Mouse (Mus musculus) midbrain, embryonic 13.5 days (tissue): ENCODE data around the gene Ankrd22. TPM values are rescaled to one million over a fixed set of nuclear protein-coding genes. Genes with fewer than 3 reads are reported as not detected.

Experiments
- ATAC-seq: fragments of 200-750 bp; cut with Nextera tagmentation; 2 replicates; pipeline ENCODE4 v1.8.0; 2017; ENCODE audit warnings: mild to moderate bottlenecking, moderate TSS enrichment, moderate library complexity
- H3K27ac ChIP-seq: fragments of 300-500 bp; sonication (generic); 2 replicates; pipeline ENCODE4 v1.5.1; 2015; ENCODE audit warnings: inconsistent platforms, mild to moderate bottlenecking, moderate library complexity
- H3K27me3 ChIP-seq: fragments of 300-500 bp; sonication (generic); 2 replicates; pipeline ENCODE4 v1.6.1; 2015; ENCODE audit warnings: mild to moderate bottlenecking, inconsistent platforms
- H3K36me3 ChIP-seq: fragments of 300-500 bp; sonication (generic); 2 replicates; pipeline ENCODE4 v1.6.1; 2015; ENCODE audit warnings: mild to moderate bottlenecking, inconsistent platforms
- H3K4me1 ChIP-seq: fragments of 300-500 bp; sonication (generic); replicated peaks from 2 replicates; pipeline ENCODE4 v1.6.1; 2015; ENCODE audit warnings: inconsistent platforms
- H3K4me2 ChIP-seq: fragments of 300-500 bp; sonication (generic); replicated peaks from 2 replicates; pipeline ENCODE4 v1.6.1; 2015; ENCODE audit warnings: moderate library complexity, mild to moderate bottlenecking, inconsistent platforms
- H3K4me3 ChIP-seq: fragments of 300-500 bp; sonication (generic); replicated peaks from 2 replicates; pipeline ENCODE4 v1.5.1; 2015; ENCODE audit warnings: mild to moderate bottlenecking, inconsistent platforms
- H3K9ac ChIP-seq: fragments of 300-500 bp; sonication (generic); replicated peaks from 2 replicates; pipeline ENCODE4 v1.6.1; 2015; ENCODE audit warnings: mild to moderate bottlenecking, inconsistent platforms
- H3K9me3 ChIP-seq: fragments of 300-500 bp; sonication (generic); 2 replicates; pipeline ENCODE4 v1.6.1; 2016; ENCODE audit warnings: mild to moderate bottlenecking, inconsistent platforms
- WGBS: fragments of 180-500 bp; shearing (Covaris S2); methylation state at CpG from one replicate; pipeline ENCODE4 v1.1.7; 2015; 5-methylcytosine and 5-hydroxymethylcytosine counted together
- polyA plus RNA-seq: library from polyadenylated mRNA; unstranded; fragments of >200 nt; fragmentation: Nextera tagmentation; extraction: Ambion mirVana; gene quantifications from 2 replicates; pipeline ENCODE4 v1.2.1, GENCODE M21; 2015

Ankrd22 gene
- polyA plus RNA-seq, 1 experiment from 2014 or later: not detected

GRCm38 (mm10) chr19:34120107-34120731, 45.6 kb downstream of the Ankrd22 start:
- Histone ChIP-seq H3K4me1 (no peaks in the 10 kb centered on the region), H3K27ac (no peak overlapping the region), H3K36me3 (no peaks in the 10 kb centered on the region), H3K9ac (no peak overlapping the region), H3K9me3 (no peaks in the 10 kb centered on the region), H3K27me3 (no peaks in the 10 kb centered on the region), H3K4me2 (no peak overlapping the region), H3K4me3 (no peak overlapping the region)
- ATAC-seq: no peak
- 68% methylated on average over 3 of the region's 3 CpGs for whole genome bisulfite sequencing

GRCm38 (mm10) chr19:34119653-34120052, 46.2 kb downstream of the Ankrd22 start:
- Histone ChIP-seq H3K4me2 (no peak overlapping the region), H3K4me3 (no peak overlapping the region), H3K4me1 (no peaks in the 10 kb centered on the region), H3K9ac (no peak overlapping the region), H3K36me3 (no peaks in the 10 kb centered on the region), H3K27ac (no peak overlapping the region), H3K27me3 (no peaks in the 10 kb centered on the region), H3K9me3 (no peaks in the 10 kb centered on the region)
- ATAC-seq: no peak
- 84% methylated on average over 4 of the region's 4 CpGs for WGBS

GRCm38 (mm10) chr19:34119102-34119501, 46.8 kb downstream of the Ankrd22 start:
- ATAC-seq: no peak
- no peaks in the 10 kb centered on the region for H3K27me3 ChIP-seq
- no peaks in the 10 kb centered on the region for H3K9me3 ChIP-seq
- H3K36me3 ChIP-seq: no peaks in the 10 kb centered on the region
- no peak overlapping the region for H3K4me3 ChIP-seq
- H3K4me2 ChIP-seq: no peak overlapping the region
- no peaks in the 10 kb centered on the region for H3K4me1 ChIP-seq
- WGBS: 90% methylated on average over 1 of the region's 1 CpGs
- no peak overlapping the region for H3K27ac ChIP-seq
- no peak overlapping the region for H3K9ac ChIP-seq

- H3K4me3 ChIP-seq: no peak overlapping the region
- 87% methylated on average over 3 of the region's 3 CpGs for WGBS
- H3K36me3 ChIP-seq: no peaks in the 10 kb centered on the region
- H3K4me2 ChIP-seq: no peak overlapping the region
- H3K4me1 ChIP-seq: no peaks in the 10 kb centered on the region
- no peak for ATAC-seq
- no peaks in the 10 kb centered on the region for H3K9me3 ChIP-seq
- H3K27ac ChIP-seq: no peak overlapping the region
- no peak overlapping the region for H3K9ac ChIP-seq
- H3K27me3 ChIP-seq: no peaks in the 10 kb centered on the region
Measured at GRCm38 (mm10) chr19:34104841-34105240, 61.0 kb downstream of the Ankrd22 start.

GRCm38 (mm10) chr19:34101888-34102287, 64.0 kb downstream of the Ankrd22 start:
- Histone ChIP-seq H3K36me3 (no peaks in the 10 kb centered on the region), H3K4me1 (no peaks in the 10 kb centered on the region), H3K9me3 (no peaks in the 10 kb centered on the region), H3K4me2 (no peak overlapping the region), H3K4me3 (no peak overlapping the region), H3K27me3 (no peaks in the 10 kb centered on the region), H3K27ac (no peak overlapping the region), H3K9ac (no peak overlapping the region)
- no peak for ATAC-seq
- WGBS: 93% methylated on average over 7 of the region's 7 CpGs

GRCm38 (mm10) chr19:34100633-34101032, 65.2 kb downstream of the Ankrd22 start, which contains the start of gene Lipm:
Lipm (plus strand) TSS chr19:34100933.
- 89% methylated on average over 4 of the region's 4 CpGs for WGBS
- no peak for ATAC-seq
- no peak within 1 kb of the TSS for H3K4me2 ChIP-seq
- no peak within 1 kb of the TSS for H3K27ac ChIP-seq
- no peak within 1 kb of the TSS for H3K4me3 ChIP-seq
- no peaks in the 10 kb centered on the region for H3K9me3 ChIP-seq
- H3K27me3 ChIP-seq: no peaks in the 10 kb centered on the region
- H3K9ac ChIP-seq: no peak within 1 kb of the TSS
- H3K36me3 ChIP-seq: no peaks in the 10 kb centered on the region
- H3K4me1 ChIP-seq: no peaks in the 10 kb centered on the region

GRCm38 (mm10) chr19:34096228-34096627, 69.6 kb downstream of the Ankrd22 start:
- Histone ChIP-seq H3K4me3 (no peak overlapping the region), H3K27ac (no peak overlapping the region), H3K9me3 (no peaks in the 10 kb centered on the region), H3K4me1 (no peaks in the 10 kb centered on the region), H3K36me3 (no peaks in the 10 kb centered on the region), H3K27me3 (no peaks in the 10 kb centered on the region), H3K4me2 (no peak overlapping the region), H3K9ac (no peak overlapping the region)
- ATAC-seq: no peak
- 87% methylated on average over 1 of the region's 1 CpGs for WGBS

- no peak for ATAC-seq
- no peak overlapping the region for H3K4me2 ChIP-seq
Measured at GRCm38 (mm10) chr19:34095381-34095780, 70.5 kb downstream of the Ankrd22 start.

GRCm38 (mm10) chr19:34089011-34089680, 76.7 kb downstream of the Ankrd22 start:
- Histone ChIP-seq H3K4me1 (no peaks in the 10 kb centered on the region), H3K4me3 (no peak overlapping the region), H3K27ac (no peak overlapping the region), H3K36me3 (no peaks in the 10 kb centered on the region), H3K4me2 (no peak overlapping the region), H3K9me3 (no peaks in the 10 kb centered on the region), H3K27me3 (no peaks in the 10 kb centered on the region), H3K9ac (no peak overlapping the region)
- ATAC-seq: no peak
- WGBS: 89% methylated on average over 3 of the region's 3 CpGs

More at GRCm38 (mm10) chr19:34095381-34095780, 70.5 kb downstream of the Ankrd22 start:
- no peak overlapping the region for H3K27ac ChIP-seq
- H3K9ac ChIP-seq: no peak overlapping the region
- H3K9me3 ChIP-seq: no peaks in the 10 kb centered on the region
- no peaks in the 10 kb centered on the region for H3K4me1 ChIP-seq
- H3K36me3 ChIP-seq: no peaks in the 10 kb centered on the region
- H3K4me3 ChIP-seq: no peak overlapping the region
- WGBS: 90% methylated on average over 5 of the region's 5 CpGs
- H3K27me3 ChIP-seq: no peaks in the 10 kb centered on the region

GRCm38 (mm10) chr19:34078130-34078529, 87.7 kb downstream of the Ankrd22 start:
- WGBS: 78% methylated on average over 2 of the region's 2 CpGs
- no peak for ATAC-seq
- H3K27me3 ChIP-seq: no peaks in the 10 kb centered on the region
- H3K27ac ChIP-seq: no peak overlapping the region
- H3K9ac ChIP-seq: no peak overlapping the region
- no peaks in the 10 kb centered on the region for H3K9me3 ChIP-seq
- no peak overlapping the region for H3K4me3 ChIP-seq
- no peak overlapping the region for H3K4me2 ChIP-seq
- H3K36me3 ChIP-seq: no peaks in the 10 kb centered on the region
- H3K4me1 ChIP-seq: no peaks in the 10 kb centered on the region

- Histone ChIP-seq H3K4me2 (no peak overlapping the region), H3K27ac (no peak overlapping the region), H3K9me3 (no peaks in the 10 kb centered on the region), H3K4me1 (no peaks in the 10 kb centered on the region), H3K4me3 (no peak overlapping the region), H3K36me3 (no peaks in the 10 kb centered on the region), H3K27me3 (no peaks in the 10 kb centered on the region), H3K9ac (no peak overlapping the region)
- no peak for ATAC-seq
Measured at GRCm38 (mm10) chr19:34074239-34074638, 91.6 kb downstream of the Ankrd22 start.
